Mouse (Mus musculus): Measurements from ENCODE around the gene Esrra. TPM values are rescaled to one million over a fixed set of nuclear protein-coding genes. Genes with fewer than 3 reads are reported as not detected.

Esrra gene
- polyA plus RNA-seq, 1 experiment, result 13.6 TPM

DNA sequence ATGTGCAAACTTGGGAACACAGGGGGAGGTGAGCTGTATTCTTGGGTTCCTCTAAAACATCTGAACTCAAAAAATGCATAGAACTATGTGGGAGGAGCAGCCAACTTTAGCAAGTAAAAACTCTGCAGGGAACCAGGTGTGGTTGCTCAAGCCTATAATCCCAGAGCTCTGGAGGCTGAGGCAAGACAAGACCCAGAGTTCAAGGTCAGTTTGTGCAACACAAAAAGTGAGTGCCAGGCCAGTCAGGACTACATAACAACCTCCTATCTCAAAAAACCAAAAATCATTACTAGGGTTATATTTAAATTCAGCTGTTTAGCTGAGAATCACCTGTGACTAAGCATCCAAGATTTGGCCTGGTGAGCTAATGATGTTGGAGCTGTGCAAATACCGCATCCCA, 10.4 kb upstream of the Esrra start:
- TF ChIP-seq POLR2A (IDR thresholded peaks at IDR 0.05; ENCODE audit: insufficient read depth, low read length), result no peak
- no peak for TF ChIP-seq EP300 (IDR thresholded peaks at IDR 0.05; ENCODE audit: insufficient read depth, low read depth, low read length)
- H3K36me3 ChIP-seq (ENCODE audit: control insufficient read depth, insufficient read depth, low read length, poor library complexity, severe bottlenecking), result no peaks in the 10 kb centered on the region
- H3K4me3 ChIP-seq (ENCODE audit: low read depth, low read length), result no peak overlapping the region
- no peaks in the 10 kb centered on the region for H3K9me3 ChIP-seq (replicated peaks; ENCODE audit: control insufficient read depth, insufficient read depth, low read length, poor library complexity, severe bottlenecking)
- peaks cover 2% of the 10 kb centered on the region for H3K4me1 ChIP-seq (ENCODE audit: control insufficient read depth, insufficient read depth, low read length)
- H3K27ac ChIP-seq (ENCODE audit: insufficient read depth, low read length), result no peak overlapping the region
- H3K9ac ChIP-seq (ENCODE audit: low read depth, poor library complexity, severe bottlenecking), result no peak overlapping the region
- H3K27me3 ChIP-seq (ENCODE audit: control insufficient read depth, insufficient read depth, low read length, poor library complexity, severe bottlenecking), result no peaks in the 10 kb centered on the region

- Histone ChIP-seq H3K4me3 (ENCODE audit: low read depth, low read length) (no peak overlapping the region), H3K27ac (ENCODE audit: insufficient read depth, low read length) (no peak overlapping the region), H3K36me3 (ENCODE audit: control insufficient read depth, insufficient read depth, low read length, poor library complexity, severe bottlenecking) (no peaks in the 10 kb centered on the region), H3K9me3 (replicated peaks; ENCODE audit: control insufficient read depth, insufficient read depth, low read length, poor library complexity, severe bottlenecking) (no peaks in the 10 kb centered on the region), H3K27me3 (ENCODE audit: control insufficient read depth, insufficient read depth, low read length, poor library complexity, severe bottlenecking) (no peaks in the 10 kb centered on the region), H3K4me1 (ENCODE audit: control insufficient read depth, insufficient read depth, low read length) (peaks cover 2% of the 10 kb centered on the region), H3K9ac (ENCODE audit: low read depth, poor library complexity, severe bottlenecking) (no peak overlapping the region)
- TF ChIP-seq CTCF (IDR thresholded peaks at IDR 0.05; ENCODE audit: low read depth, low read length), result no peak
These were observed 9.4 kb upstream of the Esrra start for GRCm38 (mm10) chr19:6931002-6931401.

DNA sequence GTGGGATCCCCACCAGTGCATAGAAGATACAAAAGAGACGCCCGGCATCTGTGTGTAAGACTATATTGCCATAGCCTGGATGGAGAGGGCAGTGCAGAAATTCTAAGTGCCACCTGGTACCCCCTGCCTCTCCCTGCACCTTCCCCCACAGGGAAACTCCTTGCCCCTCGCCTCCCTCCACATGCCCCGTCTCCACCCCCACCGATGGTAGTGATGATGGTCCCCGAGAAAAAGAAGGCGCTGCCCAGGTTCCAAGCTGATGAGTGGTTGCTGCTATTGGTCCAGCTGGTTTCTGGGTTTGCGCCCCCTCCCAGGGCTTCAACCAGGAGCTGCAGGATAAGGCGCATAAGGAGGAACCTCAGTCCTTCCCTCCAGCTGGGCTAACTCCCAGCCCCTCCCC, 6.5 kb upstream of the Esrra start:
- H3K36me3 ChIP-seq (ENCODE audit: control insufficient read depth, insufficient read depth, low read length, poor library complexity, severe bottlenecking), result no peaks in the 10 kb centered on the region
- no peaks in the 10 kb centered on the region for H3K9me3 ChIP-seq (replicated peaks; ENCODE audit: control insufficient read depth, insufficient read depth, low read length, poor library complexity, severe bottlenecking)
- H3K27me3 ChIP-seq (ENCODE audit: control insufficient read depth, insufficient read depth, low read length, poor library complexity, severe bottlenecking), result no peaks in the 10 kb centered on the region
- H3K4me3 ChIP-seq (ENCODE audit: low read depth, low read length), result no peak overlapping the region
- H3K4me1 ChIP-seq (ENCODE audit: control insufficient read depth, insufficient read depth, low read length), result peaks cover 2% of the 10 kb centered on the region
- no peak overlapping the region for H3K9ac ChIP-seq (ENCODE audit: low read depth, poor library complexity, severe bottlenecking)
- no peak for TF ChIP-seq CTCF (IDR thresholded peaks at IDR 0.05; ENCODE audit: low read depth, low read length)
- no peak for TF ChIP-seq POLR2A (IDR thresholded peaks at IDR 0.05; ENCODE audit: insufficient read depth, low read length)
- no peak overlapping the region for H3K27ac ChIP-seq (ENCODE audit: insufficient read depth, low read length)

- no peak for TF ChIP-seq EP300 (IDR thresholded peaks at IDR 0.05; ENCODE audit: insufficient read depth, low read depth, low read length)
- no peak for TF ChIP-seq POLR2A (IDR thresholded peaks at IDR 0.05; ENCODE audit: insufficient read depth, low read length)
- no peak for TF ChIP-seq CTCF (IDR thresholded peaks at IDR 0.05; ENCODE audit: low read depth, low read length)
- Histone ChIP-seq H3K27ac (ENCODE audit: insufficient read depth, low read length) (no peak overlapping the region), H3K4me3 (ENCODE audit: low read depth, low read length) (no peak overlapping the region), H3K9ac (ENCODE audit: low read depth, poor library complexity, severe bottlenecking) (no peak overlapping the region), H3K4me1 (ENCODE audit: control insufficient read depth, insufficient read depth, low read length) (peaks cover 4% of the 10 kb centered on the region), H3K27me3 (ENCODE audit: control insufficient read depth, insufficient read depth, low read length, poor library complexity, severe bottlenecking) (no peaks in the 10 kb centered on the region), H3K36me3 (ENCODE audit: control insufficient read depth, insufficient read depth, low read length, poor library complexity, severe bottlenecking) (no peaks in the 10 kb centered on the region), H3K9me3 (replicated peaks; ENCODE audit: control insufficient read depth, insufficient read depth, low read length, poor library complexity, severe bottlenecking) (no peaks in the 10 kb centered on the region)
These were observed 5.1 kb upstream of the Esrra start for GRCm38 (mm10) chr19:6926559-6927255.

- H3K9me3 ChIP-seq (replicated peaks; ENCODE audit: control insufficient read depth, insufficient read depth, low read length, poor library complexity, severe bottlenecking), result no peaks in the 10 kb centered on the region
These were observed 4.2 kb upstream of the Esrra start for GRCm38 (mm10) chr19:6925611-6926329.

DNA sequence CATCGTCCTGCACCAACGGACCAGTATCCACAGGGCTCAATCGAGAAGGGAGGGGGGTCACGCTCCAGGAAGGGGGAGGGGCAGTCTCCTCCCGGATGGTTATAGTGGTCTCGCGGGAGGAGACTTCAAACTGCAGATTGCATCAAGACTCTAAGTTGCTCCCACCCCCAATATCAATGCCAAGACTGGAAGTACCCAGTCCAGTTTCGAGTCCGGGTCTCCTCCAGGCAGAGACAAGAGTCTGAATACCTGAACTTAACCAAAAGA, 3.6 kb upstream of the Esrra start, which contains the start of gene Catsperz:
TSS of gene Catsperz (minus strand) at position 74 of the 267 bp plus-strand sequence.
- Histone ChIP-seq H3K36me3 (ENCODE audit: control insufficient read depth, insufficient read depth, low read length, poor library complexity, severe bottlenecking) (no peaks in the 10 kb centered on the region), H3K27me3 (ENCODE audit: control insufficient read depth, insufficient read depth, low read length, poor library complexity, severe bottlenecking) (no peaks in the 10 kb centered on the region), H3K9me3 (replicated peaks; ENCODE audit: control insufficient read depth, insufficient read depth, low read length, poor library complexity, severe bottlenecking) (no peaks in the 10 kb centered on the region), H3K4me1 (ENCODE audit: control insufficient read depth, insufficient read depth, low read length) (peaks cover 2% of the 10 kb centered on the region), H3K4me3 (ENCODE audit: low read depth, low read length) (peak within 1 kb of the TSS; percentile 49), H3K27ac (ENCODE audit: insufficient read depth, low read length) (no peak within 1 kb of the TSS), H3K9ac (ENCODE audit: low read depth, poor library complexity, severe bottlenecking) (peak within 1 kb of the TSS; percentile 35)
- TF ChIP-seq CTCF (IDR thresholded peaks at IDR 0.05; ENCODE audit: low read depth, low read length), result no peak
- TF ChIP-seq EP300 (IDR thresholded peaks at IDR 0.05; ENCODE audit: insufficient read depth, low read depth, low read length), result no peak
- TF ChIP-seq POLR2A (IDR thresholded peaks at IDR 0.05; ENCODE audit: insufficient read depth, low read length), result no peak

More at GRCm38 (mm10) chr19:6925611-6926329, 4.2 kb upstream of the Esrra start:
- H3K4me3 ChIP-seq (ENCODE audit: low read depth, low read length), result peak overlapping the region; percentile 49
- no peak for TF ChIP-seq CTCF (IDR thresholded peaks at IDR 0.05; ENCODE audit: low read depth, low read length)
- no peak for TF ChIP-seq POLR2A (IDR thresholded peaks at IDR 0.05; ENCODE audit: insufficient read depth, low read length)
- no peak overlapping the region for H3K27ac ChIP-seq (ENCODE audit: insufficient read depth, low read length)
- no peaks in the 10 kb centered on the region for H3K36me3 ChIP-seq (ENCODE audit: control insufficient read depth, insufficient read depth, low read length, poor library complexity, severe bottlenecking)
- peaks cover 2% of the 10 kb centered on the region for H3K4me1 ChIP-seq (ENCODE audit: control insufficient read depth, insufficient read depth, low read length)
- peak overlapping the region; percentile 35 for H3K9ac ChIP-seq (ENCODE audit: low read depth, poor library complexity, severe bottlenecking)
- H3K27me3 ChIP-seq (ENCODE audit: control insufficient read depth, insufficient read depth, low read length, poor library complexity, severe bottlenecking), result no peaks in the 10 kb centered on the region
